Mouse (Mus musculus) cerebellum, adult 9-10 months (tissue): ENCODE data around the gene Runx2.

Experiments
- DNase-seq: peaks from one replicate; pipeline ENCODE4 v3.0.0; 2022

Gene Runx2

DNA sequence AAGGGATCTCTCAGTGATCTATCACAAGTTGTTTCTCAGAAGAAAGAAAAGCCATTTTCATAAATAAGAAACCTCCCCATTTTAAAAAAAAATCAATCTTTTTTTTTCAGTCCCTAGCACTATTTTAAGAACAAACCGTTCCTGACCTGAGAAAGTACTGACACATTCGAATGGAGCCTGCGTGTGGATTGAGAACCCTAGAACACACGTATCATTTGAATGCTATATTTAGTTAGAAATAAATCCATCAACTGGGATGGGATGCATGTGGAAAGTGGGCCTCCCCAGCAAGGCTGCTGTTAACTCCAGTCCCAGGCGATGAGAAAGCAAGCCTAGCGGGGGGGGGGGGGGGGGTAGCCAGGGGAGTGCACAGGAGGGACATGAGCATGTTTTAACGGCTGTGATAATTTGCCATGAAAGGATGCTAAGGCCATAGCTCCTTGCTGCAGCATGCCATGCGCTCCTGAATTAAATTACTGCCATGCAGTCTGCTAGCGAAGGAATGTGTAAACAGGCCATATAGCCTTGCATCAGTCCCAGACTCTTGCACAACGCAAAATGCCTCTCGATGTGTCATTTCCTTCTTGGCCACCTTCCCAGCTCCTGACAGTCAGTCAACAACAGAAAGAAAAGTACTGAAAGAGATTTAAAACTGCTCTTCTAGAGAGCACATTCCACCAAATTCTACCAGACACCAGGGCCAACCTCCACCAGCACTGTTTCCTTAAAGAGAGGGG lies 104.9 kb downstream of the Runx2 start:
- DNase-seq, result no peak

- no peak for DNase-seq
These were observed 106.6 kb downstream of the Runx2 start for GRCm38 (mm10) chr17:44707956-44708355.

DNA sequence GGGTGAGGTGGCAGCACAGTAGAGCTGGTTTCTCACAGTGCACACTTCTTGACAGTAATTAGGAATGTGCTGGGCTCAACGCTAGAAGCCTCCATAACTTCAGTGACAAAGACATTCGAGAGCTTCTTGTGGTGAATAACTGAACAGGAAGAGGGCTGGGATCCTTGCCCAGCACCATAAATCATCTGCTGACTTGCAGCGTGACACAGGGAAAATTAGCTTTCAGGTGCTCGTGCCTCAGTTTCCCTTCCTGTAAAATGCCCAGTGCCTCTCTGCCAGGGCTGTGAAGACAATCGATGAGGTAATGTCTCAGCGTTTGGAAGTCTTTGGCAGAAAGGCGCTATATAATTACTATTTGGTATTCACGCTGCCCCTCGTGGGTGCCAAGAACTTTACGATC lies 108.1 kb downstream of the Runx2 start:
- DNase-seq, result no peak

DNA sequence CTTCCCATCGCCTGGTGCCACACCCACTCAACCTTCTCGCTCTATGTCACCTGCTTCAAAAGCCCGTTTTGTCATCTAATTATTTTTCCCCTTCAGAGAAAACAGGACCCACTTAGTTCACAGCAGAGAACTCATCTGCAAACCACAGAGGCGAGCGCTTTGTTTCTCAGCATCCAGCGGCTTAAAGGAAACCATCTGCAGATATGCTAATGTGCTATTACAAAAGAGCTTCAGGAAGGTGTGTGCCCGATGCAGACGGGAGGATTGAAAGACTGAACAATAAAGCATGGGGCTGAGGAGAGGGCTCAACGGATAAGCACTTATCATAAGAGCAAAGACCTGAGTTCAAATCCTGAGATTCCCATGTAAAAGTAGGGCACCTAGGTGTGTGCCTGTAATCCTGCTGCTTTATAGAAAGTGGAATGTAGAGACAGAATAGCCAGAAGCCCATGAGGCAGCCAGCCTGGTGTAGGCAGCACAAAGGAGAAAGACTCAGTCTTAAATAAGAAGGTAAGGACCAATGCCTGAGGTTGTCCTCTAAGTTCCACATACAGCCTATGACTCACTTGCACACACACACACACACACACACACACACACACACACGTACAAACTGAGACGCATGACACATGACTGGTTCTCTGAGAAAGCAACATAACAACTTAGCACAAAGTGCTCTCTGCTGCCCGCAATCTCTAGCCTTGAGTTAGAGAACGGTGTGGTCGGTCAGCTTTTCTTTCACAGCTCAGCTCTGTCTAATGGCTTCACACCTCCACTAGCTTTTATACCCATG lies 111.9 kb downstream of the Runx2 start:
- no peak for DNase-seq

DNA sequence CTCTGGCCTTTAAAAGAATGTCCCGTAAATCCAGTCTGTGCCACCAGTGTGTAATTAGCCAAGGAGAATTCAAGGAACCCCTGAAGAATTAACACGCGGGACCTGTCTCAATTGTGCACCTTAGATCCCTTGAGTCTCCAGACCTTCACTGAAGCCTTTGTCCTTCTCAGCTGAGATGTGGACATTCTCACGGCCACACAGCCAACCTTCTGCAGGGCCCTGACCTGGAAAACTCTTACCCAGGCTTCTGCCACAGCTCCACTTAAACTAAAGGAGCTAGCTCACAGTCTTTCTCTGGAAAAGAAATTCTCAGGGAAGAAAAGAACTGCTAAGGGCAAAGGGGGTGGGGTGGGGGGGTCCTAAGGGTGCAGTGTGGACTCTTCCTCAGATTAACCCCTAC lies 113.1 kb downstream of the Runx2 start:
- no peak for DNase-seq

DNA sequence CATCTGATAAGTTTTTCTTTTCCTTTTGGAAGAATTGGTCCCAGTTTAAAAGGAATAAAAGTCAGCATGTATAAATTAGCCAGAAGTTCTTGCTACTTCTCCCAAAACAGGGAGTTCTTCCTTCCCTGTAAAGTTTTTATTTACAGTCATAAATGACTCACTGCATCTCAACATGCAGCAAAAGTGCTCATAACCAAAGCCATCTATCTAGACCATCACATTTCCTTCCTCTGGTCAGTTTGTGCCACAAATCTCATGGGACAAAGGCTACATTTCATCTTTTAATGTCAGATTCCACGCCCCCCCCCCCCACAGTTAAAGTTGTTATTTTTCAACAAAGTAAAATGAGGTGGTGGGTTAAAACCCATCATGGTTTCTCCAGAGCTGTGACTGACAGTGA lies 114.3 kb downstream of the Runx2 start:
- DNase-seq, result no peak

DNA sequence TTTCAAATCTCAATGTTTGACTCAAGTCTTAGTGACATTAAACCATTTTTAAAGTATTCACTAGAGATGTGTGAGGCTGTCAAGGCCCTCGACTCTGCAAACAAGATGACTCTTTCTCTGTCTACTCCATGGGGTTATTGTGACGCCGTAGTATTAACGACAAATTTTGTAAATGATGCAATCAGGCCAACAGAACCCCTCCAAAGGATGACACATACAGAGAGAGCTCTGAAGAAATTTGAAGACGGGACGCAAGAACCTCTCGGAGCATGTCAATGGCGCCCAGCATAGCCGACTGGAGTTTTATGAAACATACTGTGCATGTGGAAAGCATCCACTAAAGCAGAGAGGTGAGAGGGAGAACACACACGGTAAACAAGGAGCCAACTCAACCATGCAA lies 117.5 kb downstream of the Runx2 start:
- DNase-seq, result no peak

DNA sequence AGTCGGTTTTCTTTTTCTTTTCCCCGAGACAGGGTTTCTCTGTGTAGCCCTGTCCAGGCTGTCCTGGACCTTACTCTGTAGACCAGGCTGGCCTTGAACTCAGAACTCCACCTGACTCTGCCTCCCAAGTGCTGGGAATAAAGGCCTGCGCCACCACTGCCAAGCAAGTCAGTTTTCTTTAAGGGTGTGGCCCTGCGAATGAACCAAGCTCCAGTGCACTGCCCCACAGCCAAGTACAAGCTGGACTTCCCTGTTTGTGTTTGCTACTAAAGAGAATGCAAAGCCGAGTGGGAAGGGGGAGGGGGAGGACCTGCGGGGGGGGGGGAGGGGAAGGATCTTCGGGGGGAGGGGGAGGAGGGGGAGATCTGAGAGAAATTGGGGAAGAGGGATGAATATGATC lies 121.0 kb downstream of the Runx2 start:
- DNase-seq, result no peak

GRCm38 (mm10) chr17:44691517-44691916 lies 123.1 kb downstream of the Runx2 start:
- no peak for DNase-seq

- DNase-seq, result no peak
These were observed 124.1 kb downstream of the Runx2 start for GRCm38 (mm10) chr17:44690410-44691035.

DNA sequence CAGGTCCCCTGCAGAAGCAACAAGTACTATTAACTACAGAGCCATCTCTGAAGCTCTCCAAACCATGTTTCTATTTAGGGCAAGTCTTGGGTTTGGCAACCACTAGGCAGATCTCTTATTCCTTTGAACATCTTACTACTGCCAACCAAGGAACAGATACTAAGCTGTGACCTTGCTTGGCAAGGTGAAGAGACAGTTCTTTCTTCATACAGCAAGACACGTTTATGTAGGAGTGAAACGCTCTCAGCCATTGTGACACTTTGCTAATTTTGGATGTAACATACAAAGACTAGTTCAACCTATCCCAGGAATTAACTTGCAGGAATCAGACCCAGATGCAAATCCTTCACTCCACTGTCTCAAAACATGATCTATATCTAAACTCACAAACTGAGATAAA lies 126.3 kb downstream of the Runx2 start:
- DNase-seq, result no peak

DNA sequence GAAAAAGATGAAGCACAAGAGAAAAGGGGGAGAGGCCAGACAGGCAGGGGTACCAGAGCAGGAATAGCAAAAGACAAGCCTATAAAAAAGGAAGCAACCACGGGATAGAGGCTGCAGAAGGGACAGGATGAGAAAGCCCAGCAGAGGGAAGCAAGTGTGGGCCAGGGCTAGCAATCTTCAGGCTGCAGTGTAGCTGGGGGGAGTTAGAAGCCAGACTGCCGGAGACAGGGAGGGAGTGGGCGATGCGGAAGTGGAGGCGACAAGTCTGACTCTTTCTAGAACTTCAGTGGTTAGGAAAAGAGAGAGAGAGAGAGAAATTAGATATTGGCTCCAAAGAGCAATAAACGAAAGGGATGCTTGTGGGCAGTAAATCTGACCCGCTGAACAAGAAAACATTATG lies 129.1 kb downstream of the Runx2 start:
- no peak for DNase-seq

DNA sequence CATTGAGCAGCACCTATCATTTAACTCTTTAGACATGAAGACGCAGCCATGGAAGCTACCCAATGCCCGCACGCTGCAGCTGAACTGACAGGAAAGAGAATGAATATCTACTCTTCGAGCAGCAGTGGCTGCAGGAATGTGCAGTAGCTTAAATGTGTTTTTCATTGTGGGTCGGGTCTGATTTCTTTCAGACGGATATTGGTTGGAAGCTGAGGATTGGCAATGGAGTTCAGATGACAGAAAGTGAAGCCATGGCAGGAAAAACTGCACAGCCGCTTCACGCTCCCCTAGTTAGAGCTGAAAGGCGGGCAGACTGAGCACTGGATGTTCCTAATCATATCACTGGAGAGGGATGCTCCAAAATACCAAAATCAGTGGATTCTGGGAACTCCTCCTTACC lies 131.6 kb downstream of the Runx2 start:
- no peak for DNase-seq

DNA sequence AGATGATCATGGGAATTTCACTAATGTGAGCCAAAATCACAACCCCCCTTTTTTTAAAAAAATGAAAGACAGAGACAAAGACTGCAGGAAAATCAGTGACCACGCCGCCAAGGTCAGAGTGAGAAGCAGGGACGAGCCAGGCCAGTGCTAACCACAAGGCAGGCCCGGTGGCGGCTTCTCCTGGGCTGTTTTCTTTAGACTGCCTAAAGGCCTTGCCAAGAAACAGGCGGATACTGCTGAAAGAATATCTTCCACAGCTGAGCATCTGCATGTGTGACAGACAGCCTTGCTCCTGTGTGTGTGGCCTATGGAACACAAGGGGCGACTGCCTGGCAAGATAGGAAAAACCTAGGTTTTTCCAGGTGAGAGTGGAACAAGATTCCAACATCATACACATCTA lies 136.8 kb downstream of the Runx2 start:
- DNase-seq, result no peak

- no peak for DNase-seq
These were observed 141.8 kb downstream of the Runx2 start for GRCm38 (mm10) chr17:44672806-44673205.

GRCm38 (mm10) chr17:44671946-44672692 lies 142.5 kb downstream of the Runx2 start:
- DNase-seq, result peak; percentile 12

DNA sequence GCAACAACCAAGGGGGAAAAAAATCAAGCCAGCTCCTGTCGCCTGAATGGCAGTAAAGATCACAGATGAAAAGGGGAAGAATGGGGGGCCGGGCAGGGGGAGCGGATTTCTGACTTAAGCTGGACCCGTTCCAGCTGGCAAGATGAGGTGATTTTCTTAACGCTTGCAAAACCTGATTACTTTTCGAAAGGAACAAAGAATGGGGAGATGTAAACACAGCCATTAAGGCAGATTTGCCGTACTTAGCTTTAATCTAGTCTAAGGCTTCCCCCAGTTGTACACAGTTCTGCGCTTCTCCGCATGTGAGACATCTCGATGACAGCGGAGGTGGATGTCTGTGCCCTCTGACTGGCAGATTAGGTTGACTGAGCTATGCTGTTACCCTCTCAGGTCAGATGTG lies 144.6 kb downstream of the Runx2 start:
- DNase-seq, result no peak

DNA sequence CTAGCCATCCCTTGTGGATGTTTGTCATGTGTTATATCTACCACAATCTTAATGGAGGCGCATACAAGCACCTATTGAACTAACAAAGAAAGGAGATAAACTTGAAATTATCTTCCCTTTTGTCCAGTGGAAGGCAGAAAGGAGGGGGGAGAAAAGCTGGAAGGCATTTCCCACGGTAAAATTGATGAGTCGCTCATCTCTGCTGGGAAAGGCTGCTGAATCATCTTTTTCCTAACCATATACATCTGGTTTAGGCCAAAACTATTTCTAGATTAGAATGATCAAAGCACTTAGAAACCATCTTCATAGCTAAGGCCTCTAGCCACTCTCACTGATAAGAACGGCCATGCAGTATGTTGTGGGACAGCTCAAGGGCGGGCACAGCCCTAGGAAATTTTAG lies 147.3 kb downstream of the Runx2 start:
- DNase-seq, result no peak

DNA sequence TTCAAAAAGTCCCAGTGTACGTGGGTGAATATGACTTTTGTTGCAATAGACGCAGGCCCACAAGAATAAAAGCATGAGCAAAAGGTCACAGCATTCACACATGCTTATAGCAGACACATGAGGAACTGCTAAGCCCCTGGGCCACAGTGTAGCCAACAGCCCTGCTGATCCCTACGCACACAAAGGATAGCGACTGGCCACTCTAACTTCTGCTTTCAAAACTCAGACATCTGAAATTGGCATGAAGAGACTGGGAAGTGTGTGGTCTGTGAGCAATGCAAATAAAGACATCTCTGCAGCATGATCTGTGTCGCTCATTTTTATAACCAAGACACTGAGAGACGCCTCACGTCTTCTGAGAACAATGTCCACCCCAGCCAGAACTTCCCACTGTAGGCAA lies 150.7 kb downstream of the Runx2 start:
- no peak for DNase-seq

GRCm38 (mm10) chr17:44663208-44663607 lies 151.4 kb downstream of the Runx2 start:
- DNase-seq, result no peak

GRCm38 (mm10) chr17:44662080-44662706 lies 152.4 kb downstream of the Runx2 start:
- no peak for DNase-seq

GRCm38 (mm10) chr17:44660121-44660806 lies 154.3 kb downstream of the Runx2 start:
- DNase-seq, result no peak
